Mouse (Mus musculus) 3134 (cell line): ENCODE measurements around the gene Igf1r.

Source experiments
- DNase-seq: peaks from one replicate; pipeline ENCODE4 v3.0.0-alpha.2; 2011; ENCODE audit warnings: low spot score; ENCODE audit not compliant: insufficient read length; ENCODE audit errors: extremely low read depth

The Igf1r gene

DNA sequence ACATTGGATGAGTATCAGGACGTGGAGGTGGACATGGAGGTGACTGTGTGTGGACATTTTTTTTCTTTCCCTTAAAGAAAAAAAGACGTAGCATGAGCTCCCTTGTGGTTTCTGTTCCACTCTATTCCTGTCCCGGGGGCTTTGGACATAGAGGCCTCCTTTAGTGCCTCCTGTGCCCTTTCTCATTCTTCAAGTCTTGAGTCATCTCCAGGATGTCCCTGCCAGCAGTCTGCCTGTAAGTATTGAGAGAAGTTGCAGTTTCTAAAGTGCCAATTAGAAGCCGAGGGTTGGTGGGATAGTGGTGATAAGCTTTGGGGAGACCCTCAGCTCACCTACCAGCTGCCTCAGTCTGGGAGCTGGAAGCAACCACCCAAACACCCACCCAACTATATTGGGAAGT is 92.0 kb downstream of the Igf1r start:
- DNase-seq, result peak; percentile 60

DNA sequence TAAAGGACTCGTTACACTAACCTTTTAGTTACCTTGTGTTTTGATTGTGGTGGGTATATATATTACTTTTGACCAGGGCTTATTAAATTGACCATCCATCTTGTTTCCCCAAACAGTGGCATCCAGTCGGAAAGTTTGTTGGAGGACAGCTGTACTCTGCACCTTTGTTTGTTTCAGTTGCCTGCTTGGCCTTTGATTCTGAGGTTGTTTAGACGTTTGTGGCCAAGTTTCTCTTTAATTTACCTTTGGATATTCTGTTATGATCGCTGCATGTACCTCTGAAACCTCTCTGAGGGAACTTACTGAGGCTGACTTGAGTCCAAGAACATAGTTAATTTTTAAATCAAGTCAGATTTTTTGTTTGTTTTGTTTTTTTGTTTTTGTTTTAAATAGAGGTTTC is 94.5 kb downstream of the Igf1r start:
- DNase-seq, result no peak

DNA sequence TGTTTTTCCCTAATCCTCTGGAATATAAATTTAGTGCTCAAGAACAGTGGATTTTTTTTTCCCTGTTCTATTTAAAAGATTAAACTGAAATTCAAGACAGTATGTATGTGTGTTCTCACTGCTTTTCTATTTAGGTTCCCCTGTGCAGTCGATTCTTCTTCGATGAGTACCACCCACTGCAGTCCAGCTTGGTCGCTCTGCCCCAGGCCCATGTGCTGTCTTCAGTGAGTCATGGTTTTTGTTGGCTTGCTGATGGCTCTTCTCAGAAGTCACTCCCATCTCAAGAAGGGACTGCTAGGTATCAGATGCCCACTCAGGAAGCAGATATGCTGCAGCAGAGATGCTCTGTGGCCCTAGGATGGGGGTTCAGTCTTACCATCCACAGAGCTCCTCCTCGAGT is 95.9 kb downstream of the Igf1r start:
- DNase-seq, result peak; percentile 41

DNA sequence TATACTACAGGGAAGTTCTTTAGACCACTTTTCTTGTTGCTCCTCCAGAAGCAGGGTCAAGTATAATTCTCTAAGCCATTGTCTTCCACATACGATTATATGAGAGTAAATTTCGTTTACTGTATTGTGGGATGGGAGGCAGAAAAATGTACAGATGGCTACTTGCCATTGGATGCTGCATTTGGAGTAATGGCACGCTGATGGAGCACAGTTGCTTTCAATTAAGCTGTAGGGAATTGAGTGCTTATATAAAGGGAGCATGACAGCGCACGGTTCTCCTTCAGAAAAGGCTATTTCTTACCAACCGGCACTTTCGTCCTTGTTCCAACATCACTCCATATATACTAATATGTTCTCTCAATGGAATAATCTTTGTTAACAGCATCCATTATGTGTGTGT is 96.4 kb downstream of the Igf1r start:
- DNase-seq, result no peak

DNA sequence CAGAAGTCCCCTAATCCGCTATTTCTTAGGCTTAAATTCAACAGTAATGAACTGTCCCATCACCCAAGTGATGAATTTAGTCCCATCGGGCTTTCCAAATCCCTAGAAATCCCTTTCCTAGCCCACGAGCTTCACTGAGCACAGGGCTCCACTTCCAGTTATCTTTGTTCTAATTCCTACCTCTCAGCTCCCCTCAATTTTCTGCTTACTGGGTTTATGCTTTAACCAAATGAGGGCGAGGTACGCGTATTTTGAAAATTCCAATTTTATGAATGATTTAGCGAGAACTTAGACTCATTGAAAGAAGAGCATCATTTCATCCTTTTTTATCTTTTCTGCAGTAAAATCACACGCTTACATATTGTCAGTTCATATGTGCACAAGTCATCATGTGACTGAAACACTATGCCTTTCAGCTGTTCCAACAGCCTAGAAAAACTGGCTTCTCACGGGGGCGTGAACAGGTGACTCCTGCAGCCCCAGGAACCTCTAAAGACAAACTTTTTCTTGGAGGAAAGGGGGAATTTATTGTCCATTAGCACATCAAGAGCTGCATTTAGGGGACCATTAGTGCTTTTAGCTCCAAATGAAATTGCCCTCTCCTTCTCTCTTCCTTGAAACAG is 100.5 kb downstream of the Igf1r start:
- DNase-seq, result no peak

DNA sequence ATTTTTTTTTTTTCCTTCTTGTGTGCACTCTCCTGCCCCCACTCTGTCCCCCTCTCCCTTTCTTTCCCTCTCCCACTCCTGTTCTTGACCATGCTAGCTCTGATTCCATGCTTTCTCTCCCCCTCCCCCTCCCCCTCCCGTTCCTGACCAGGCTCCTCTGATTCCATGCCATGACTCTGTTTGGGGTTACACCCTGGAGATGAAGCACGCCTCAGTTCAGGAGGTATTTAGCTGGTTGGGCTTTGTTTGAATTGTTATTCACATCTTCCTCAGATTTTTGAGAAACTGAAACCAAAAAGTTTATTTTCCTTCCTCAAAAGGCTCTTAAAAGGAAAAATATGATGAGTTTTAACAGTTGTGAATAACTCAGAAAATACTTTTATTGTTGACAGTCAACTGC is 101.9 kb downstream of the Igf1r start:
- DNase-seq, result no peak

DNA sequence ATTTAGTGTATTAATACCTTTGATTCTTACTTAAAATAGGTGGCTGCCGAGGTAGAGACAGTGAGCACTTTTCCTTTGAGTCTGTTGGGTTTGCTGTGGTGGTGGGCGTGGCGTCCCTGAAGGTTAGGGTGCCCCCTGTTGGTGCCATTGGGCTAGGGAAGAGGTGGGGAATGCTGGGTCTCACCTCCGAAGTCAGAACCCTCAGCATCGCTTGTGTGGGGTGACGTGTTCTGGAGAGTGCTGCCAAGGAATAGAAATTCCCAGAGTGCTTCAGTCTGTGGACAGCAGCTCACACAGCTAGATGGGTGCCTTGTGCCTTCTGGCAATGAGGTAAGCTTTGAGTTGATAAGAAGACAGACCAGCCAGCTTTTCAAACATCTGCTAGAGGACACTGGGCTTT is 102.3 kb downstream of the Igf1r start:
- DNase-seq, result no peak

DNA sequence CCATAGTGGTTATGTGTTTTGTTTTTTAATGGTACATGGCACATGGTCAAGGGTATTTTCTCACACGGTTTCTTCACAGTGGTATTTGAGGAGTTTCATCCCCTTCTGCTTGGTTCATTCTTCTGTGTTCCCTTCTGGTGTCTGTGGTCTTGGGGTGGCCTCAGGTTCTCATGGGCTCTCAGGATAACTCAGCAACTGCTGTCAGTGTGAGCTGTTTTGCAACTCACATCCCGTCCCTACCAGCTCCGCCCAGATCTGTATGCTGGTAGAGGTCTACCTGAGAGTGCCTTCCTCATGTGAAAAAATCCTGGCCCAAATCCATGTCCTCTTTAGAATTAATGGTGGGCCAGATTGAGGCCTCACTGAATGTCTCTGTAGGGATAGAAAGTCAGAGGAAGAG is 104.4 kb downstream of the Igf1r start:
- no peak for DNase-seq

DNA sequence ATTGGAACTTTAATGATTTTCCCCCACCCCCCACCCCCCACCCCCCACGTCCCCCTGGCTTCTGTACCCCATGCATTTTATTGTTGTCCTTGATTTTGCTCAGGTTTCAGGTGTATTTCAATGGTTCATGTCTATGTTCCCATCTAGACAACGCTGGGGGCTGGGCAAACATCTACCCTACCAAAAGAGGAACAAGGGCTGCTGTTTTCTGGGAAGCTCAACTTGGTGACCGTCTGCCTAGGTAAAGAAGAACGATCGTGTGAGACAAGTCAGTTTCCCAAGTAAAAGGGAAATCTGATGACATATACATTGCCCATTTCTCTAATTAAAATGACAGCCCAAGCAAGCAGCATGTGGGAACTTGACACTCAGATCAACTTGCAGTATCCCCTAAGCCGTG is 107.1 kb downstream of the Igf1r start:
- no peak for DNase-seq

DNA sequence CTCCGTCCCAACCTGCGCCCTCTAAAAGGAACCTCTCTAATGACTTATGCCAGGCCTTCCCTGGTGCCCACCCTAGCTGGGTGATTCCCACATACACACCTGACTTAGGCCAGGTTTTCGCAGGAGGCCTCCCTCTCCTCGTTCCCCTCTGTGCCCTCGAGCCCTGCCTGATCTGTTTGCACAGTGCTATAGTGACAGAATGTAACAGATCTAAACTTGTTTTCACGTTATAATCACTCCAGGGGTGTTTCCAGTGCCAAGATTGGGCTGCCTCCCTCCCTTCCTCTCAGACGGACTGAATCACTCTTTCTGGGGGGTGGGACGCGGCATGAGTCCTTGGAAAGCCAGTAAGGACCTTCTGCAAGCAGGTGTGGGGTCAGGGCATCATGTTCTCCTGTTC is 108.8 kb downstream of the Igf1r start:
- DNase-seq, result no peak

DNA sequence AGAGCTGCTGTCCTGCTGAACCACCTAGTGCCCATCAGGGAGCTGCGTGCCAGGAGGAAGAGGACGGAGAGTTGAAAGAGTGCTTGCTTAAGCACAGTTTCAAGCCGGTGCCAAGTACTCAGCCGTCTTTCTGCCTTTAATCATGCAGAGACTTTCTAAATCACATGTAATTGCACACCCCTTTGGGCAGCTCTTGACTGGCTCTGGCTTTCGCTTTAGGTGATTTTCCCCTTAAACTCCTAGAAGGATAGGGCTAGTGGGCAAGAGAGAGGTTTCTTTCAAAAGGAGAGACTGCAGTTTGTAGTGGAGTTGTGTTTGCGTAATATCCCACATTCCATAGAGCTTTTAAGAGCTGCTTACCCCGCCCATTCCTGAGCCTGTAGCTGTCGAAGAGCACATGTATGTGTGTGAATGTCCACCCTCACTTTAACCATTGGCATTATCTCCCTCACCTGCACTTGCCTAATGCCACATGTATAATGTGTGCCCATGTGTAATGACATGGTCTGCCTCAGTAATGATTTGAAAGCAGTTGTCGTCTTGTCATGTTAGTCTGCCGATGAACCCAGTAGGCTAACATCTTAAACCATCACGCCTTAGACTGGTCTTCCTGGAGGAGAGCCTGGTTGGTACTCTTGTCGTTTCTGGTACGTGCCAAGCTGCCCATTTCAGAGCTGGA is 109.7 kb downstream of the Igf1r start:
- DNase-seq, result no peak

DNA sequence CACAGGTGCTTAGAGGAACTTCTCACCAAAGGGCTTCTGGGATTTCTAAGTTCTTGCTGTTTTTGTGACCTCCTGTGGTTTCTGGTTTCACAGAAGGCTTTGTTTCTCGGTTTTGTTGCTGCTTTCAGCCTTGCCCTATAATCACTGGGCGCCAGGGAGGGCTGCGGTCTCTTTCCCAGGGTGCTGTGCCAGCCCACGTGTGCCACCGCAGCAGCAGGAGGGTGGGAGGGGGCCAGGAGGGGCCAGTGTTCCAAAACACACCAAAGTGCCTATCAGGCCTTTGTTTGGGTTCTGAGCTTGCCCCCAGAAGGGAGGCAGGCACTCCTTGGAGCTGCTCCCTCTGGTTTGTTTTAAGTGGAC is 110.2 kb downstream of the Igf1r start:
- no peak for DNase-seq

DNA sequence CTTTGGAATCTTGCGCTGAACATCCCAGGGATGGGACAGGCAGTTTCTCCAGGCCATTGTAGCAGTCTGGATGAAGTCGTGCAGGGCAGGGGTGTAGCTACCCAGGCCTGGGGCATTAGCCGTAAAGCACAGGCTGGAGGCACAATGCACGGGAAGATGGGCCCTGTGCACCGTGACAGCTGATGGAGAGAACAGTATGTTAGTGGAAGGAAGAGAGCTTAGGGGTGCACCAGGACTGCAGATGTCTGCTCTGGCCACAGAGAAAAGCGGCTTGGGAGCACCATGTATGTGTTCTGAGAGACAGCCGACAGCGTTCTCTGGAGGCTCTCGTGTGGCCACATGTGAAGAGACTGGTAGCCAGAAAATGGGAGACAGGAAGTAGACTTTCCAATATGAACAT is 111.1 kb downstream of the Igf1r start:
- no peak for DNase-seq

DNA sequence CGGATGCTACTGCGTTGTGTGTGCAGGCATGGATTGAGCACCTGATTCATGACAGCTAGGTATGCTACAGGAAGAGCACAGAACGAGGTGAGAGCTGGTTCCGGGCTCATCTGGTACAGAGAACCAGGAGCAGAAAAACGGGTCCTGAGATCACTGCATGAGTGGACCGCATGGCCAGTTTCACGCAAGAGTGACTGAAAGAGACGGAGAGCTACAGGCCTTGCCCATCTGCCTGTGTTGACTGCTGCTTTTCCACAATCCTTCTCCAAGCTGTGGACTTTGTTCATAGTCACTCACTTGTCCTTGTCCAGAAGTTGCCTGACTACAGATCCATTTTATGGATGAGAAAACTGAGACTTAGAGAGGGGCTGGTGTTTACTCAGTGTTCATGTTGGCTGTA is 111.5 kb downstream of the Igf1r start:
- DNase-seq, result no peak

DNA sequence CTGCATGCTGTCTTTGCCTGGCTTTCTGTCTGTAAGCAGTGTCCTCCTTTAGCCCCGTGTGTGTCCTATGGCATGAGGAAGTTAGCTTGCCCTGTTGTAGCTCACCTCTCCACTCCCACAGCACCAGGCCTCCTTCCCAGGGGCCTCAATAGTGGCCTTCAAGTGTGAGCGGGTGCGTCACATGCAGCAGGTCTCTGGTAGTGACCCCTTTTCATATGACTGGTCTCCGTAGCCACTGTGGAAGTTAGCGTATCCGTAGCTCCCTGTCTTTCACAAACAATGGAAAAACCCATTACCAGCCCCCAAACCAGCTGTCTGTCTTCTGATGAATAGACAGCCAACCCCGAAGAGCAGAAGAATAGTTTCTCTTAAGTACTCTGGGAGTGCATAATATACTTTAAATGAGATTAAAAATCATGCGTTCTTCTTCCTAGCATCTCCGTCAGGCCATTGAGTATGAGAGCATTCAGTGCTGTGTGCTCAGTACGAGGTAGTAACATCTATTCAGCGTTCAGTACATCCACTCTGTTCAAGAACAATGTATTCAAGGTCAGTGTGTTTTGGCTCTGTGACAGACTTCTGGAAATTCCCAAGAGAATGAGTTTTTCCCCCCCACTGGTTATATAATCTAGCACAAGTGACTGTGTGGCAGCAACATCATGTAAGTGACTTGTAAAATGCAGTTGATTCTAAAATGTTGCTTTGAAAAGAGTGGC is 112.2 kb downstream of the Igf1r start:
- no peak for DNase-seq

DNA sequence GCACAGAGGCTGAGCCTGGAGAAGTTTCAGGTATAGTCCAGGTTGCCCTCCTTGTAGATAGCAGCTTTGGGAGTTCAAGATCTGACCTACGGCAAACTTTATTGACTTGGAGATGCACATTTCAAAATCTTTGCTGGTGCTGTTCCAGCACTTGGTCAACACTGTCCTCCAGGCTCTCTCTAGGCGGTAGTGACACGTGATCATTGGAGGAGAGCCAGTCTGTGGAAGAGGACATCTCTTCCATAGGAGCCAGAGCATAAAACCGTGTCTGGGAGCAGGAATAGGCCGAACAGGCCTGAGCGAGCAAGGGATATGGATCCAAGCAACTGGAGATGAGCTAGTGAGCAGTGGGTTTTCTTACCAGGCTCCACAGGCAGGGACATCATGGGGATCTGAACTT is 113.3 kb downstream of the Igf1r start:
- DNase-seq, result no peak

DNA sequence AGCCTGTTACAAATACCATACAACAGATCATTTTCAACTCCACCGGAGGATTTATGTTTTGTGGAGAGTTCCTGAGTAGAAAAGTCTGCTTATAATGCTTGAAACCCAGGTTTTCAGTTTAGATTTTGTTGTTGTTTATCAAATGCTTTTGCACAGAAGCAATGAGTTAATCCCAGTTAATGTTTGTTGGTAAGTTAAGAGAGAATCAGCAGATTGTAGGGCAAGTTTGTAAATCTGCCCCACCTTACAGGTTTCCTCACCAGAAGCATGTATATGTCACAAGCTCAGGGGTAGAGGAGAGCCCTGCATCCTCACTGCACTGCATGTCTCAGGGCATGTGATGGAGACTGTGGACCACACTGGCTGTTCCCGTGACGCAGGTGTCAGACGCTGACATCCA is 114.7 kb downstream of the Igf1r start:
- no peak for DNase-seq

DNA sequence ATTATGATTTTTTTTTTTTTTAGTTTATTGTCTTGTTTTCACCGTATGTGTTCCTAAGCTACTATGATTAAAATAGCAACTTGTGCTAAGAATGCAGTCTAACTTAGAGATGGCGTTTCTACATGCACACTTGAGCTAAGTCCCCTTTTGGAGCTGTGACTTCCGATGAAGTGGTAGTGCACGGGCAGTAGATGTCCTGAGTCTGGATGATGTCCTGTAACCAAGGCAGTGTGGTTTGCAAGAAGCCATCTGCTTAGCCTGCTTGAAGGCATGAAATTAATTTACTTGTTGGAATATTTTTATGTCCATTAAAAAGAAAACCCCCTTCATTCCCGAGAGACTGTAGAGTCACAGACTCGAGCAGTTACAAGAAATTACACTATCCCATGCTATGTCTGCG is 116.7 kb downstream of the Igf1r start:
- DNase-seq, result no peak

DNA sequence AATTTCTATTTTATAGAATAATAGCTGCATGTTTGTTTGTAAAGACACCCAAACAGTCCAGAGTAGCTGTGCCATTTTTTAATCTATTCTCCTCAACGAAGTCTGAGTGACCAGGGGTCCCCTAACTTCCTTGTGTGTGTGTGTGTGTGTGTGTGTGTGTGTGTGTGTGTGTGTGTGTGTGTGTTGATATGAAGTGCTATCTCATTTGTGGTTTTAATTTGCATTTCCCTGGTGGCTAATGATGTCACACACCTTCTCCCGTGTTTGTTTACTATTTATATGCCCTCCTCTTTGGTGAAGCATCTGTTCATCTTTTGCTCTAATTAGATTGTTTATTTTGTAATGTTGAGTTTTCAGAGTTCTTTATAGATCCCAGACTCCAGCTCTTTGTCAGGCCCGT is 117.4 kb downstream of the Igf1r start:
- no peak for DNase-seq

DNA sequence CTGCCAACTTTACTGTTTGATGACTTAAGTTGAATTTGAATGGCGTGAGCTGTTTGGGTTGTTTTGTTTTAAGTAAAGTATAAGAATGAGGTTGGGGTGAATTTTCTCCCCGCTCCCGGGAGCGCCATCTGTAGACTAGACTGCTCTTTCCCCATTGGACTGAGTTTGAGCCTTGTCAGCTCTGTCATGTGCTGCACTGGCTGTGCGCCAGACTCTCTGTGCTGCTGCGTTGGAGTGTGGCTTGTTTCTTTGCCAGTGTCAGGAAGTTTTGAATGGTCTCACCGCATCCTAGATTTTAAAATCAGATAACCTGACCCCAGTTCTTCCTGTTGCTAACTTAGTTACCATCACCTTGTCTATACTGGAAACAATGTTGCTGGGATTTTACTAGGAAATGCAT is 118.0 kb downstream of the Igf1r start:
- DNase-seq, result peak; percentile 56

DNA sequence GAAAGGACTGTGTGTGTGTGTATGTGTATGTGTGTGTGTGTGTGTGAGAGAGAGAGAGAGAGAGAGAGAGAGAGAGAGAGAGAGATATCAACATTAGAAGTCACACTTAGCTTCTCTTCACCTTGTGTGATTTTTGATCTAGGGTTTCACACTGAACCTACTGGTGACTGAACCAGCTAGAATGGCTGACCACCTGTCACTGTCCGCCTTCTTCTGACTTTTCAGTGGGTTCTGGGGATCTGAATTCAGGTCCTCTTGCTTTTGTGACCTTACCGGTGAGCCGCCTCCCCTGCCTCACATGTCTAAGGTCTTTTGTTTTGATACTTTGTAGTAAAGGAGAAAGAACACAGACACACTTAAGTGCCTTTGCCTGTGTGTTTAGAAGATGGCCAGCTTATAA is 118.4 kb downstream of the Igf1r start:
- no peak for DNase-seq

DNA sequence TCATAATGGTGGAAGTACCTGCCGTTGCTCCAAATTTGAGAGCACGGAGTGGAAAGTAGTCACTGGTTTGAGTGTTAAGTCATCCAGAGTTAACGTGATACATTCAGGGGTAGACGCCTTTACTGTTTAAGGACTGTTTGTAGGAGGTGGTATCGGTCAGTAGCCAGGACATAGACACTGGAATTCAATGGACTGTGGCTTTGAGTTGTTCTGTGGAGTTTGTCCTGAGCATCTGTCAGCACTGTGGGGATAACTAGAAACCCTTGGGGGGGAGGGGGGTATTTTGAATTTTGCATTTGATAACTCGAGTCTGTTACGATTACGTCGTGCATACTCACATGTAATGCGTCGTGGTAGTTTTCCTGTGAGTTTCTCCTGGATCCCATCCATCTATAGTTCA is 119.1 kb downstream of the Igf1r start:
- DNase-seq, result no peak
